Mouse (Mus musculus): ENCODE results near the gene Toporsl. TPM values are rescaled to one million over a fixed set of nuclear protein-coding genes. Genes with fewer than 3 reads are reported as not detected.

Gene Toporsl
- polyA plus RNA-seq (2014; fragmentation: Nextera tagmentation; extraction: Ambion mirVana) = not detected in 2 replicates

DNA sequence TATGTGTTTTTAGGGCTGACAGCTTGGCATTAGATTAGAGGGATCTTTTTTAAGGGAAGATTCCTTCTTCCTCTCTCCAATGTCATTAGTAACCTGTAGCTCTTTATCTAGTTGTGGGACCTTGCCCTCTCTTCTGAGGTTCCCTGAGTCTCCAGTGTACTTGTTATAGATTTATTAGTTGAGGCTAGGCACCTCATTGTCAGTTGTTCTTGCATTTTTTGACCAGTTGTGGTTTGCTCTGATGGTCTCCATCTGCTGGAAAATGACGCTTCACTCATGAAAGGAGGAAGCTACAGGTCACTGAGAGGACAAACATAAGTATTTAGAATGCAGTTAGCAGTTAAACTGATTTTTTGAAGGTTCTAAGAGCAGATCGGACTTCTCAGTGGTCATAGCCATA is at the start of gene Toporsl:
Toporsl (plus strand) TSS at position 348 of the 400 bp plus-strand sequence.
- Histone ChIP-seq H3K36me3 (ENCODE audit: insufficient read depth) (no peaks in the 10 kb centered on the region), H3K27ac (ENCODE audit: low read depth) (no peak within 1 kb of the TSS), H3K9me3 (ENCODE audit: low read depth, low read length) (no peaks in the 10 kb centered on the region), H3K4me1 (ENCODE audit: insufficient read depth) (no peaks in the 10 kb centered on the region), H3K4me3 (ENCODE audit: low read depth, low read length) (no peak within 1 kb of the TSS), H3K27me3 (ENCODE audit: insufficient read depth, low read length) (no peaks in the 10 kb centered on the region), H3K4me2 (no peak within 1 kb of the TSS), H3K9ac (no peak within 1 kb of the TSS)
- WGBS = 48% methylated on average over 2 of the region's 2 CpGs
- DNase-seq = peak; percentile 71
- ATAC-seq (ENCODE audit: insufficient read depth) = peak; percentile 81
- no peak for TF ChIP-seq CTCF (IDR thresholded peaks at IDR 0.05; ENCODE audit: low read depth)

- no peaks in the 10 kb centered on the region for H3K4me1 ChIP-seq (ENCODE audit: insufficient read depth)
- ATAC-seq (ENCODE audit: insufficient read depth) = no peak
Observed at GRCm38 (mm10) chr4:52557672-52558071, 38.4 kb upstream of the Toporsl start.

DNA sequence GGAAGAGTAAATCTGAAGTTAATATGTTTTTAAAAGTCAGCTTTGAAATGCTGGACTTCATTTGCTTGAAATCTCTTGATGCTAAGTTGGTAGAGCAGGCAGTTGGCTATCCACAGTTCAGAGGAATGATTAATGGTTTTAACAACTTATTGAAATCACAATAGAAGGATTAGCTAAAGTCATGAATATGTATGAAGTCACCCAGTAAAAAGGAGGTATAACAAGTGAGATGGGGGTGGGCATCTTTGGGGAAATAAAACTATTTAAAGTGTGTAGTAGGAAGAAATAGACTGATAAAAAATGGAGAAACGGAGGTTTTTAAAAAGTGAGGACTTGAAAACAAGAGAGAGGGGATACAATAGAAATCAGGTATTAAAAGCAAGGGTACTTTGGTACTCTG is 38.0 kb upstream of the Toporsl start:
- no peaks in the 10 kb centered on the region for H3K36me3 ChIP-seq (ENCODE audit: insufficient read depth)
- H3K4me3 ChIP-seq (ENCODE audit: low read depth, low read length) = no peak overlapping the region
- no peak overlapping the region for H3K9ac ChIP-seq
- H3K9me3 ChIP-seq (ENCODE audit: low read depth, low read length) = no peaks in the 10 kb centered on the region
- no peaks in the 10 kb centered on the region for H3K27me3 ChIP-seq (ENCODE audit: insufficient read depth, low read length)
- 53% methylated on average over 1 of the region's 1 CpGs for WGBS
- H3K4me1 ChIP-seq (ENCODE audit: insufficient read depth) = no peaks in the 10 kb centered on the region
- no peak overlapping the region for H3K4me2 ChIP-seq
- no peak for DNase-seq
- no peak for ATAC-seq (ENCODE audit: insufficient read depth)
- H3K27ac ChIP-seq (ENCODE audit: low read depth) = no peak overlapping the region
- TF ChIP-seq CTCF (IDR thresholded peaks at IDR 0.05; ENCODE audit: low read depth) = no peak

More at GRCm38 (mm10) chr4:52557672-52558071, 38.4 kb upstream of the Toporsl start:
- H3K9me3 ChIP-seq (ENCODE audit: low read depth, low read length) = no peaks in the 10 kb centered on the region
- H3K36me3 ChIP-seq (ENCODE audit: insufficient read depth) = no peaks in the 10 kb centered on the region
- no peak overlapping the region for H3K4me2 ChIP-seq
- no peak overlapping the region for H3K4me3 ChIP-seq (ENCODE audit: low read depth, low read length)
- H3K27me3 ChIP-seq (ENCODE audit: insufficient read depth, low read length) = no peaks in the 10 kb centered on the region
- TF ChIP-seq CTCF (IDR thresholded peaks at IDR 0.05; ENCODE audit: low read depth) = no peak
- DNase-seq = no peak
- H3K9ac ChIP-seq = no peak overlapping the region
- 60% methylated on average over 1 of the region's 1 CpGs for WGBS
- no peak overlapping the region for H3K27ac ChIP-seq (ENCODE audit: low read depth)

DNA sequence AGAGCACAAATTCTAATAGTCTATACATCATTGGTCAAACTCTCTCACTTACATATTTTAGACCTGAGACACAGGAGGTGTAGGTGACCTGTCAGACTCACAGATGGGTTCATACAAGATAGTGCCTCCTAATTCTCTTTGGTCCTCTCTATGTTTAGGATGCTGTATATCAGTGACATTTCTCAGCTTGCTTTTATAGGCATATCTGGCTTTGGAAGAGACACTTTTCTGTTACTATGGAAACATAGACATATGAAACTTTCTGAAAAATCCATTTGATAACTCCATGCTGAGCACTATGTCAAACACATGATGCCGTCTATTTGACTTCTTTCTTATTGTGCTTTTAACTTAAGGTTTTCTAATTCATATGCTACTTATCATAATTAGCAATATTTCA is 32.2 kb upstream of the Toporsl start:
- H3K4me3 ChIP-seq (ENCODE audit: low read depth, low read length) = no peak overlapping the region
- H3K27ac ChIP-seq (ENCODE audit: low read depth) = no peak overlapping the region
- TF ChIP-seq CTCF (IDR thresholded peaks at IDR 0.05; ENCODE audit: low read depth) = no peak
- H3K4me2 ChIP-seq = no peak overlapping the region
- ATAC-seq (ENCODE audit: insufficient read depth) = no peak
- no peak for DNase-seq
- H3K27me3 ChIP-seq (ENCODE audit: insufficient read depth, low read length) = no peaks in the 10 kb centered on the region
- no peaks in the 10 kb centered on the region for H3K36me3 ChIP-seq (ENCODE audit: insufficient read depth)
- no peak overlapping the region for H3K9ac ChIP-seq
- no peaks in the 10 kb centered on the region for H3K9me3 ChIP-seq (ENCODE audit: low read depth, low read length)
- 69% methylated on average over 1 of the region's 1 CpGs for WGBS
- no peaks in the 10 kb centered on the region for H3K4me1 ChIP-seq (ENCODE audit: insufficient read depth)

DNA sequence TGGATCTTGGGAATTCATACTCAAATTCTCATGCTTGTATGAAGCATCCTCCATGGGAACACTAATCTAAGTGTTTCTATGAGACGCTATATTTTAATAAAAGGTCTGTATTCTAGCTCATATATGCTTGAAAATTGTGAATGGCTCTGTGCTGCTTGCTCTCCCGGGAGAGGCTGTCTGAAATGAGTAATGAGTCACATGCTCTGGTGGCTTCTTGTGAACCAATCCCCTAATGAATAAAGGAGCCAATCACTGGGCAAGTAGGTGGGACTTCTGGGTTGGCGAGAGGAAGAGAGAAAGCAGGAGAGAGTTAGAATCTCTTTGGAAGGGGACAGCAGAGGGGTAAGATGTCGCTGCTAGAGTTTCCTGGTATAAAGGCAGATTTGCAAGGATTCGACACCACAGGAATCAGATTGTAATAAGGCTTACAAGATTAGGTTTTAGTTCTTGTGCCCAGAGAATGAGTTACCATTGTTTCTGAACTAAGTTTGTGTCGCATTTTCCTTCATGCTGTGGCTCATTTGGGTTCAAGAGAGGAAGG is 9.8 kb upstream of the Toporsl start:
- Histone ChIP-seq H3K4me2 (no peak overlapping the region), H3K4me3 (ENCODE audit: low read depth, low read length) (no peak overlapping the region), H3K9ac (no peak overlapping the region), H3K9me3 (ENCODE audit: low read depth, low read length) (no peaks in the 10 kb centered on the region), H3K27ac (ENCODE audit: low read depth) (no peak overlapping the region), H3K4me1 (ENCODE audit: insufficient read depth) (no peaks in the 10 kb centered on the region), H3K27me3 (ENCODE audit: insufficient read depth, low read length) (no peaks in the 10 kb centered on the region), H3K36me3 (ENCODE audit: insufficient read depth) (no peaks in the 10 kb centered on the region)
- whole genome bisulfite sequencing = 71% methylated on average over 6 of the region's 6 CpGs
- ATAC-seq (ENCODE audit: insufficient read depth) (no peak), DNase-seq (no peak)
- no peak for TF ChIP-seq CTCF (IDR thresholded peaks at IDR 0.05; ENCODE audit: low read depth)

GRCm38 (mm10) chr4:52593821-52594356 is 2.2 kb upstream of the Toporsl start:
- Histone ChIP-seq H3K36me3 (ENCODE audit: insufficient read depth) (no peaks in the 10 kb centered on the region), H3K9ac (no peak overlapping the region), H3K27ac (ENCODE audit: low read depth) (no peak overlapping the region), H3K4me2 (no peak overlapping the region), H3K4me3 (ENCODE audit: low read depth, low read length) (no peak overlapping the region), H3K27me3 (ENCODE audit: insufficient read depth, low read length) (no peaks in the 10 kb centered on the region), H3K9me3 (ENCODE audit: low read depth, low read length) (no peaks in the 10 kb centered on the region), H3K4me1 (ENCODE audit: insufficient read depth) (no peaks in the 10 kb centered on the region)
- DNase-seq (peak; percentile 18), ATAC-seq (ENCODE audit: insufficient read depth) (no peak)
- TF ChIP-seq CTCF (IDR thresholded peaks at IDR 0.05; ENCODE audit: low read depth) = no peak
- 54% methylated on average over 4 of the region's 4 CpGs for WGBS

DNA sequence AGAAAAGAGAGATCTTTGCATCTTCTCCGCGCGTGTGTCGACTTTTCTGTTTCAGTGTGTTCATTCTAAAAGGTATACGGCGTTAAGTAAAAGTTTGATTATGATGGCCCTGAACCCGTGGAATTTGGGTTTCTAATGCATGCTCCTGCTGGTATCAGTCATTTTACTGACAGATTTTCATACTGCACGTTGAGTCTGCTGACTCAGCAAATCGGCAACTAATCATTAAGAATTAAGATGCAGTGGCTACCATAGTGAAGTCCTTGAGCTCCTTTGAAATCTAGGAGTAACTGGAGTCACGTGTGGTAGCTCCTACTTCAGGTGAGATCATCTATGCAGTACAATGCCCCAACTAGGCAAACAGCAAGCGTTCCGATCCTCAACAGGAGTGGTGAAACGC is 1.4 kb upstream of the Toporsl start:
- Histone ChIP-seq H3K27ac (ENCODE audit: low read depth) (no peak overlapping the region), H3K9ac (no peak overlapping the region), H3K4me2 (no peak overlapping the region), H3K36me3 (ENCODE audit: insufficient read depth) (no peaks in the 10 kb centered on the region), H3K27me3 (ENCODE audit: insufficient read depth, low read length) (no peaks in the 10 kb centered on the region), H3K4me1 (ENCODE audit: insufficient read depth) (no peaks in the 10 kb centered on the region), H3K9me3 (ENCODE audit: low read depth, low read length) (no peaks in the 10 kb centered on the region), H3K4me3 (ENCODE audit: low read depth, low read length) (no peak overlapping the region)
- DNase-seq (no peak), ATAC-seq (ENCODE audit: insufficient read depth) (no peak)
- no peak for TF ChIP-seq CTCF (IDR thresholded peaks at IDR 0.05; ENCODE audit: low read depth)
- 85% methylated on average over 13 of the region's 13 CpGs for WGBS

All from lung, embryonic 14.5 days (tissue).